ENCODE assay signal across 15 mouse cellular contexts in the genomic region with DNA sequence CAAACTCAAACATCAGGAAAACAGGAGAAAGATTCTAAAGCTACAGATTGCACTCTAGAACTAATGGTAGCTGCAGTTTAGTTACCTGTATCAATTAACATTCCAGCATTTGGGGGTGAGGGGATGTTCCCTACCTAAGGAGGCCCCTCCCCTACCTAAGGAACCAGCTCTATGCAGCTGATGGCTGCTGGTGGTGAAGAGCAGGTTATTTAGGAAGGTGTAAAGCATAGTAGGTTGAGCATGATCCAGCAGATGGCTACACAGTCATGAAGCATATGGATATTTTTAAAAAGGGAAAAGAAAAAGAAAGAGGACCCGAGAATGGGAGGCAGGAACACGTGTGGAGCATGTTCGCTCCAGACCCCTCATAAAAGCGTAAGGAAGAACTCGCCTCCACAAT.
"Had no signal": no experiment of that assay in that cellular context is flagged by ENCODE, and none has a peak within 500 bp of the region (broad histone marks: within the 10 kb centered on the region; RNA-seq: fewer than 3 reads in every experiment).

No protein-coding gene starts in this region.

- H3K4me1 ChIP-seq: midbrain, embryonic 10.5 days; midbrain, embryonic 12.5 days; stomach, embryonic 15.5 days had no signal

- ATAC-seq: midbrain, embryonic 16.5 days had no signal

- DNase-seq: lung, adult 18-20 months; lung, embryonic 14.5 days; lung, postnatal 10 days; lung, postnatal 4 days; midbrain, embryonic 14.5 days; right cerebral cortex, postnatal 14 days; thymus, adult 2 months; thymus, postnatal 25 days; thymus, postnatal 4 days had no signal

- H3K4me3 ChIP-seq: midbrain, embryonic 10.5 days; midbrain, embryonic 12.5 days; myocyte; stomach, embryonic 15.5 days had no signal

- H3K27ac ChIP-seq: midbrain, embryonic 10.5 days; midbrain, embryonic 12.5 days; stomach, embryonic 15.5 days; stomach, postnatal 0 days had no signal

- H3K9me3 ChIP-seq: midbrain, embryonic 10.5 days; midbrain, embryonic 12.5 days; stomach, embryonic 15.5 days had no signal

- H3K9ac ChIP-seq: lung, embryonic 14.5 days; midbrain, embryonic 12.5 days; stomach, embryonic 15.5 days had no signal

- H3K4me2 ChIP-seq: lung, embryonic 14.5 days; midbrain, embryonic 12.5 days; stomach, embryonic 15.5 days had no signal

- H3K27me3 ChIP-seq: midbrain, embryonic 12.5 days; stomach, embryonic 15.5 days had no signal
